Mouse (Mus musculus) forelimb bud, embryonic 11.5 days (tissue): Measurements from ENCODE around the gene Farp2.
"Not testable (repeated sequence)": the region's sequence is repeated elsewhere in the genome, so short reads cannot be mapped to it uniquely, and the experiment has no call there.

Experiments
- DNase-seq: peaks from one replicate; pipeline ENCODE4 v3.0.0-alpha.2; 2012; ENCODE audit warnings: low read depth, low spot score

The Farp2 gene

DNA sequence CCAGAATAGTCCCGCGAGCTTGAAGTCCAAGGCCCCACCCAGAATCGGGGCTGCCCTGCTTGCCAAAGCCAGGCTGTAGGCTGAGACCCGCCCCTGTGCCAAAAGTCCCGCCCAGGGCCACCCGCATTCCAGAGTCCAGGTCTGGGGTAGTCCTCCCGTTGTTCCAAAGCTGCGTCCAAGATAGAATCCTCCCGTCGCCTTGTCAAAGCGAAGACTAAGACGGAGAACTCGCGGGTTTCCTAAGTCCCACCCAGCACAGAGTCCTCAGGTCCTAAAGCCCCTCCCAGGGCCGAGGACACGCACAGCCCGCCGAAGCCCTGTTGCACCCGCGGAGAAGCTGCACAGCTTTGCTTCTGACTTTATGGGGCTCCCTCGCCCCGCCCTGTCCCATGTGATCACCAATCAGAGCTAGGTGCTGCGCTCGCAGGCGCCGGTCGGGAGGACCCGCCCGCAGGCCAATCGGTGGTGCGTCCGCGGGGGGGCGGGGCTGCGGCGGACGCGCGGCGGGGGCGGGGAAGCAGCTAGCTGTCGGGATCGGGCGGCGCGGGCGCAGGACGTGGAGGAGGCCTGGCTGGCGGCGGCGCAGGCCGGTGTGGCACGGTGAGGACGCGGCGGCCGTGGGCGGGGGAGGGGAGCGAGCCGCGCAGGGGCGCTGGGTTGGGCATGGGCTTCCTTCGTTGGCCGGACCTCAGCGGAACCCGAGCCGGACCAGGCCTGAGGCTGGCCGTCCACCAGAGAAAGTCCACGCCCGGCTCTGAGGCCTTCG lies at the start of gene Farp2:
Gene Farp2, plus strand, starts transcription at position 495 of the 766 bp plus-strand sequence.
- peak; percentile 95 for DNase-seq

- DNase-seq: no peak
Observed at GRCm38 (mm10) chr1:93465066-93465465, 46.8 kb upstream of the Farp2 start.

DNA sequence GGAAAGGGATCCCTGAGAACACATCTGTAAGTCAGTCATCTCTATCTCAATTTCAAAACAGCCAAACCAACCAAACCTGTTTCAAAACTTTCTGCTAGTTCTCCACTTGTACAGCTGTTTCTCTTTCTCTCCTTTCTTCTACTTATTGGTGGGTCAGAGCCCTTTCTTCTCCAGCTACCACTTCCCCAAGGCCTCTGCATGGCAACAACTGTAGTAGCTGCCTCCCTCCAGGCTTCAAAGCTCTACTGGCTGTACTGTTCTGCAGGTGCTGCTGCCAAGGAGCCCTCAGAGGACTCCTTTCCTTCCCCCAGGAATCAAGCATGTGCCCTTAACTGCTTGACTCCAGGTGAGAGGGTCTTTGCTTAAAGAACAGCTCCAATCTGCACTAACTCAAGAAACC lies 46.1 kb upstream of the Farp2 start:
- no peak for DNase-seq

GRCm38 (mm10) chr1:93468626-93469025 lies 43.3 kb upstream of the Farp2 start:
- no peak for DNase-seq

DNA sequence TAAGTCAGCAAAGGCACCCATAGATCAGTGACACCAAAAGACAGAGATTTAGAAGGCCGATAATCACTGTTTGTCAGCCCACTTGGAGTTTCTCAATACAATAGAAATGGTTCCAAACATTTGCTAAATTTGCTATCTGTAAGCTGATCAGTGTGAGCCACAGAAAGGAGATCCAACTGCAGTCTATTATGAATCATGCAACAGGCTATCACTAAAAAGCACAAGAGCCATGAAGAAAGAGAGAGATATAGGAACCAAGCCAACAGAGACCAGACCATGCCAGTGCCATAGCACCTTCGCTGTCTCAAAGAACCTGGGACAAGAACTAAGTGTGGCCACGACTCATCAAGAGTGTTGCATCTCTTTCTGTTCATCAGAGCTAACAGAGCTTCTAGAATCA lies 36.2 kb upstream of the Farp2 start:
- no peak for DNase-seq

- peak; percentile 96 for DNase-seq
Observed at GRCm38 (mm10) chr1:93477758-93478585, 33.9 kb upstream of the Farp2 start.

- peak; percentile 99 for DNase-seq
Observed at GRCm38 (mm10) chr1:93478586-93479475, 33.0 kb upstream of the Farp2 start, which contains the start of gene Hdlbp. TSS of gene Hdlbp (minus strand) at chr1:93478815.

DNA sequence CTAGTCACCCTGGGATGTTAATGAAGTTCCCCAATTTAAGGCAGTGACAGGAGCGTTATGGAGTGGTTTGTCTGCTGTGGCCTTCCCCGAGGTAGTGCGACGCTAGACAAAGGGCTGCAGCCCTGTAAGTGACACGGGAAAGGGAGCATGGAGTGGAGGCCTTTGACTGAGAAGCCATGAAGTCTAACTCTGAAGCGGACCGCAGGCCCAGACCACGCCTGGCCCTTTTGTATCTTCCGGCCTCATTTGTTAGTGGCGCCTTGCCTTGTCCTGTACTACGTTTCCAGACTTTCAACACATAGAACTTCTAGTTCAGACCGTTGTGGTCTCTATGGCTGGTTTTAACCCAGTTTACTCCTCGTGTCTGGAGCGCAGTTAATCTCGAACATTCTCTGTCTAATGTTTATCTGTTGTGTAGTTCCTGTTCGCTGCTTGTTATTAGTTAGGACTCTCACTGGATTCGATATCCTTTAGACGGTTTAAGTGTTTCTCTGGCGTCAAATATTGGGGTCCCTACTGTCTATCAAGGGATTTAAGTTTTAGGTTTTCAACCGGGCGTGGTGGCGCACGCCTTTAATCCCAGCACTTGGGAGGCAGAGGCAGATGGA lies 32.3 kb upstream of the Farp2 start:
- DNase-seq: peak; percentile 19

DNA sequence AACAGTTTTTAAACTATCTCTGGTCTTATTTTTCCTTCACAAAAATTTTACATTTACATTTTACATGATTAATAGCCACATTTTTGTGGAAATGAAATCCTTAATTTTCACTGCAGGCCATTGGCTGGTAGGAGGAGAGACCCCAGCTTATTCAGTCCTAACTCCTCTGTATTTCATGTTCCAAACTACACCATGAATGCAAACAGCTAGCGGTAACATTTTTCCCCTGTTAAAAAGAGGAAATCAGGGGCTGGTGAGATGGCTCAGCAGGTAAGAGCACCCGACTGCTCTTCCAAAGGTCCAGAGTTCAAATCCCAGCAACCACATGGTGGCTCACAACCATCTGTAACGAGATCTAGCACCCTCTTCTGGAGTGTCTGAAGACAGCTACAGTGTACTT lies 25.6 kb upstream of the Farp2 start:
- not testable (repeated sequence) for DNase-seq

DNA sequence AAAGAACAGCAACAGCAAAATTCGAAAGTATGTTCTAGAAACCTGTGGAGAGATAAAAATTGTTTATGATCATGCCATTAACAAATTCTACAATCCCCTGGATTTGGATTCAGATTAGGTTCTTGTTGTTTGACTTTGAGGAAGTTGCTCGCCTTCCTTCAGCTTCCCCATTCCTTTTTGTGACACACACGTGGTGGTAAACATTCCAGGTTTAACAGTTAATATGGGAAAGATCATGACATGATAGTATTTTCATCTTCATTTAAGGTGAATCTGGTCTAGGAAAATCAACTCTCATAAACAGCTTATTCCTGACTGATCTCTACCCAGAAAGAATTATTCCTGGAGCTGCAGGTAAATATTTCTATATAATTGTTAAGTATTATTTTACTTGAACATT lies 16.6 kb upstream of the Farp2 start:
- DNase-seq: no peak

DNA sequence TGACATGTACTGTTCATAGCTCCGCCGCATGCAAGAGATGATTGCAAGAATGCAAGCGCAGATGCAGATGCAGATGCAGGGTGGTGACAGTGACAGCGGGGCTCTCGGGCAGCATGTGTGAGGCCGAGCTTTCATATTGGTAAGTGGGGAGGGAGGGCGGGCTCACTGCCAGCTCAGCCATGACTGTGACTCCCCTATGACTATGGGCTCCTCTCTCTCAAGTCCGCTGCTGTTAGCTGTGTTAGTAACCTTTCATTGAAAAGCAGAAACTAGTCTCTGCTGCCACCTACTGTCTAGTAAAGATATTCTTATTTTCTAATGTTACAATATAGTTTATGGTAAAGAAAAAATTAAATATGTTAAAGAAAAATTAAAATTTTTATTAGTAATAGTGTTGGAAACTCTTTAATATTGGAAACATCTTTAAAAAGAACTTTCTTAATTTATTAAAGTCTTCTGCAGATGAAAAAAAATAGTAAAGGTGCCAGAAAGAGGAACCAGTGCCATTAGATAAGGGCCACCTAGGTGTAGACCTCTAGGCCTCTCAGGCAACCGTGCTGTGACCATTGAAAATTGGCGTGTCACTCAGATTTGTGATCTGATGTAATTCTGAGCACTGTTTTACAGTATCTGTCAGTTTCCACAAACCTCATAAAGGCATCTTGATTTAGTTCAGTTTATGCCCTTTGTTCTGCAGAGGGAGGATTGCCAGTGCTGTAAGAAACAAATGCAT lies 4.8 kb upstream of the Farp2 start:
- DNase-seq: peak; percentile 60

DNA sequence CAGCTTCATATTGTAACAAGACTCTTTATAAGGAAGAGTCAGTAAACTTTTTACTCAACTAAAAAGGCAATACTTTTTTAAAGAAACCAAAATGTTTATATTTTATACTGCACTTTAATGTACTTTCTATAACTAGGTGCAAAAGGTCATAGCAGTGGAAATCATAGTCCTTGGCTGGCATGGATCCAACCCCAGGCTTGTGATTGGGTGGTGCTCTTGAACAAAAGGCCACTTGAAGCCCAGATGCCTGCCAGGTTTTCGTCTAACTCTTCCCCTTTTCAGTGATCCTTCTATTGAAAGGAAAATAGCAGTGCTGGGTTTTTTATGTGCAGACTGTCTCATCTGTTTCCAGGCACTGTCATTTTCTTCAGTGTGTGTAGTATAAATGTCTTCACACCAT lies 3.3 kb upstream of the Farp2 start:
- DNase-seq: not testable (repeated sequence)

- DNase-seq: peak; percentile 40
Observed at GRCm38 (mm10) chr1:93512351-93512690, 442 bp downstream of the Farp2 start.

- no peak for DNase-seq
Observed at GRCm38 (mm10) chr1:93513221-93513620, 1.3 kb downstream of the Farp2 start.

DNA sequence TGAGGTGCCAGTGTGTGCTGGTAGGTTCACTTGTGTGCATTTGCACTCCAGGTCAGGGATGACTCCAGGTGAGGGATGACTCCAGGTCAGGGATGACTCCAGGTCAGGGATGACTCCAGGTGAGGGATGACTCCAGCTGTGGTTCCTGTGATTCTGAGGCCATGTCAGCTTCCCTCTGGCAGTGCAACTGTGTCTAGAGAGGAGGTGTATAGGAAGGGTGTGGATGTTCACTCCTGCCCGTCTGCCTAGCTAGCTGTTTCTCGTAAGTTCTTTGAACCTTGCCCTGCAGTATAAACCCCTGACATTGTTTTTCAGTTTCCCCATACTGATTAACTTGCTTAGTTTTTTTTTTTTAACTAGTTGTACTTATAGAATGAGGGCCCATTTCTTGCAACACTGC lies 9.6 kb downstream of the Farp2 start:
- no peak for DNase-seq

- no peak for DNase-seq
Observed at GRCm38 (mm10) chr1:93522325-93522724, 10.4 kb downstream of the Farp2 start.

GRCm38 (mm10) chr1:93529801-93530200 lies 17.9 kb downstream of the Farp2 start:
- no peak for DNase-seq

GRCm38 (mm10) chr1:93537227-93537626 lies 25.3 kb downstream of the Farp2 start:
- DNase-seq: no peak

GRCm38 (mm10) chr1:93543196-93543595 lies 31.3 kb downstream of the Farp2 start:
- no peak for DNase-seq

GRCm38 (mm10) chr1:93547286-93547685 lies 35.4 kb downstream of the Farp2 start:
- no peak for DNase-seq

DNA sequence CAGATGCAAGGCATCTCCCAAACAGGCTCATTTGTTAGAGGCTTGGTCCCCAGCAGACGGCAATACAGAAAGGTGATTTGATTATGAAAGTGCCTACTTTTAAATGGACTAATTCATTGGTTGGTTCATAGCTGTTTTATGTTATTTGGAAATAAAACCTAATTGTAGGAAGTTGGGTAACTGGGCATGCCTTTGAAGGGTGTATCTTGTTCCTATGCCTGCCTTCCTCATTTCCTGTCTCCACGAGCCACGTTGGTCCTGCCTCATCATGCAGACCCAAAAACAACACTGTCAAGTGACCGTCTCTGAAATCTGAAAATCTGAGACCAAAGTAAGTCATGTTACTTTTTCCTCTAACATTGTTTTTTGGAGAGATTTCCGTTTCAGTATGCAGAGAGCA lies 39.5 kb downstream of the Farp2 start:
- DNase-seq: no peak
